Comparison of ENCODE assay signal across 32 mouse cellular contexts in the genomic region with DNA sequence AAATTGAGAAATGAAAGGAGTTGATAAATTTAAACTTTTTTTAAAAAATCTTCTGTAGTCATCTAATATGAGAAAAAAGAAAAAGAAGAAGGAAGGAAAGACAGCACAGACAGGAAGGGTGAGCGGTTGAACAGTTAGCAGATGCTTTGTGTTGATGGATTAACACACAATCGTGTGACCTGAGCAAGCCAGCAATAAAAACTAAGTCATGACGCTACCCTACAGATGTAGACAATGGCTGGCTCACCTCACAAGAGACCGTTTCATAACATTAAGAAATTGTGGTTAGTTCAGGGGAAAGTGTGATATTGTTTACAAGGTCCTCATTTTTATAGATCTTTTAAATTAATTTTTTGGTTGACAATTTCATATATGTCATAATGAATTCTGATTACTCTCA.
"Had no signal": no experiment of that assay in that cellular context is flagged by ENCODE, and none has a peak within 500 bp of the region (broad histone marks: within the 10 kb centered on the region; RNA-seq: fewer than 3 reads in every experiment).

No protein-coding gene starts in this region.

- H3K4me1 ChIP-seq: limb, embryonic 10.5 days; limb, embryonic 12.5 days; limb, embryonic 13.5 days; liver, embryonic 12.5 days; liver, embryonic 13.5 days; liver, embryonic 15.5 days; lung, embryonic 15.5 days; megakaryocyte, embryonic 14.5 days; midbrain, embryonic 10.5 days; midbrain, embryonic 12.5 days; midbrain, embryonic 13.5 days; midbrain, embryonic 15.5 days; neural tube, embryonic 12.5 days had no signal

- H3K4me2 ChIP-seq: limb, embryonic 12.5 days; limb, embryonic 13.5 days; limb, embryonic 15.5 days; liver, embryonic 11.5 days; liver, embryonic 12.5 days; liver, embryonic 13.5 days; liver, embryonic 15.5 days; lung, embryonic 14.5 days; lung, embryonic 15.5 days; midbrain, embryonic 11.5 days; midbrain, embryonic 12.5 days; midbrain, embryonic 13.5 days; midbrain, embryonic 15.5 days; neural tube, embryonic 12.5 days had no signal

- H3K27me3 ChIP-seq: limb, embryonic 12.5 days; limb, embryonic 13.5 days; limb, embryonic 15.5 days; liver, embryonic 12.5 days; liver, embryonic 13.5 days; liver, embryonic 15.5 days; lung, embryonic 15.5 days; megakaryocyte, embryonic 14.5 days; midbrain, embryonic 12.5 days; midbrain, embryonic 13.5 days; midbrain, embryonic 15.5 days; neural tube, embryonic 12.5 days had no signal

- ATAC-seq: liver, embryonic 12.5 days; liver, postnatal 0 days; lung, postnatal 0 days; midbrain, embryonic 13.5 days; midbrain, embryonic 15.5 days; midbrain, embryonic 16.5 days had no signal

- H3K9me3 ChIP-seq: limb, embryonic 10.5 days; limb, embryonic 12.5 days; limb, embryonic 13.5 days; limb, embryonic 15.5 days; liver, embryonic 12.5 days; liver, embryonic 13.5 days; liver, embryonic 15.5 days; lung, embryonic 15.5 days; megakaryocyte, embryonic 14.5 days; midbrain, embryonic 10.5 days; midbrain, embryonic 12.5 days; midbrain, embryonic 13.5 days; midbrain, embryonic 15.5 days; neural tube, embryonic 12.5 days had no signal

- DNase-seq: left cerebral cortex, postnatal 4 days; liver; liver, embryonic 13.5 days; liver, postnatal 0 days; lung, adult 18-20 months; lung, adult 2 months; lung, embryonic 14.5 days; lung, postnatal 10 days; lung, postnatal 14 days; lung, postnatal 36 days; lung, postnatal 4 days; midbrain, embryonic 14.5 days had no signal

- H3K27ac ChIP-seq: limb, embryonic 10.5 days; limb, embryonic 12.5 days; limb, embryonic 13.5 days; limb, embryonic 15.5 days; liver, embryonic 12.5 days; liver, embryonic 13.5 days; liver, embryonic 14.5 days; liver, embryonic 15.5 days; lung, embryonic 15.5 days; macrophage; midbrain, embryonic 10.5 days; midbrain, embryonic 12.5 days; midbrain, embryonic 13.5 days; midbrain, embryonic 15.5 days; neural tube, embryonic 12.5 days had no signal

- H3K9ac ChIP-seq: limb, embryonic 12.5 days; limb, embryonic 13.5 days; limb, embryonic 15.5 days; liver, embryonic 12.5 days; liver, embryonic 13.5 days; liver, embryonic 14.5 days; liver, embryonic 15.5 days; liver, postnatal 0 days; lung, embryonic 14.5 days; lung, embryonic 15.5 days; midbrain, embryonic 12.5 days; midbrain, embryonic 13.5 days; midbrain, embryonic 15.5 days; neural tube, embryonic 12.5 days had no signal

- H3K4me3 ChIP-seq: limb, embryonic 10.5 days; limb, embryonic 12.5 days; limb, embryonic 13.5 days; limb, embryonic 15.5 days; liver, embryonic 12.5 days; liver, embryonic 13.5 days; liver, embryonic 15.5 days; lung, embryonic 15.5 days; megakaryocyte, embryonic 14.5 days; midbrain, embryonic 10.5 days; midbrain, embryonic 12.5 days; midbrain, embryonic 13.5 days; midbrain, embryonic 15.5 days; myocyte; neural tube, embryonic 12.5 days had no signal

- H3K36me3 ChIP-seq: limb, embryonic 10.5 days; limb, embryonic 12.5 days; limb, embryonic 13.5 days; limb, embryonic 15.5 days; liver, embryonic 12.5 days; liver, embryonic 13.5 days; liver, embryonic 15.5 days; lung, embryonic 15.5 days; midbrain, embryonic 10.5 days; midbrain, embryonic 12.5 days; midbrain, embryonic 13.5 days; midbrain, embryonic 15.5 days; neural tube, embryonic 12.5 days had no signal
